Mouse (Mus musculus) limb, embryonic 14.5 days (tissue): Measurements from ENCODE around the gene Tmem156. TPM values are rescaled to one million over a fixed set of nuclear protein-coding genes. Genes with fewer than 3 reads are reported as not detected.
A peak's percentile ranks its signal among the peaks of the same experiment; 100 is the strongest.

Experiments
- ATAC-seq: fragments of 200-750 bp; cut with Nextera tagmentation; 2 replicates; pipeline ENCODE4 v1.8.0; 2017; ENCODE audit warnings: low read depth, moderate number of reproducible peaks, moderate TSS enrichment; ENCODE audit not compliant: low FRiP score
- DNase-seq: peaks from one replicate; pipeline ENCODE4 v3.0.0-alpha.2; 2015; ENCODE audit warnings: low spot score
- H3K27ac ChIP-seq: fragments of 300-500 bp; sonication (generic); replicated peaks from 2 replicates; pipeline ENCODE4 v1.5.1; 2014; ENCODE audit warnings: low read depth, mild to moderate bottlenecking, low read length, moderate library complexity, mixed read lengths
- H3K27me3 ChIP-seq: fragments of 300-500 bp; sonication (generic); 2 replicates; pipeline ENCODE4 v1.6.1; 2014; ENCODE audit warnings: low read length, mixed read lengths; ENCODE audit not compliant: control insufficient read depth, insufficient read depth
- H3K36me3 ChIP-seq: fragments of 300-500 bp; sonication (generic); 2 replicates; pipeline ENCODE4 v1.6.1; 2014; ENCODE audit warnings: mild to moderate bottlenecking, low read length, moderate library complexity, mixed read lengths; ENCODE audit not compliant: control insufficient read depth, insufficient read depth
- H3K4me1 ChIP-seq: fragments of 300-500 bp; sonication (generic); 2 replicates; pipeline ENCODE4 v1.6.1; 2014; ENCODE audit warnings: antibody characterized with exemption, low read length, mixed read lengths; ENCODE audit not compliant: control insufficient read depth, insufficient read depth
- H3K4me2 ChIP-seq: fragments of 300-500 bp; sonication (generic); replicated peaks from 2 replicates; pipeline ENCODE4 v1.6.1; 2014; ENCODE audit warnings: low read depth, mild to moderate bottlenecking, low read length, moderate library complexity; ENCODE audit not compliant: severe bottlenecking
- H3K4me3 ChIP-seq: fragments of 300-500 bp; sonication (generic); replicated peaks from 2 replicates; pipeline ENCODE4 v1.5.1; 2014; ENCODE audit warnings: low read length
- H3K9ac ChIP-seq: fragments of 300-500 bp; sonication (generic); 2 replicates; pipeline ENCODE4 v1.6.1; 2014; ENCODE audit warnings: mild to moderate bottlenecking, low read depth, low read length, moderate library complexity; ENCODE audit not compliant: severe bottlenecking
- H3K9me3 ChIP-seq: fragments of 300-500 bp; sonication (generic); 2 replicates; pipeline ENCODE4 v1.6.1; 2016; ENCODE audit warnings: low read length; ENCODE audit not compliant: control insufficient read depth
- POLR2A ChIP-seq: fragments of 200-500 bp; IDR thresholded peaks from 2 replicates; pipeline ENCODE4 v1.8.0; 2012; ENCODE audit warnings: inconsistent platforms, mild to moderate bottlenecking, moderate library complexity, borderline replicate concordance; ENCODE audit not compliant: insufficient read depth, insufficient read length; ENCODE audit errors: extremely low read depth
- WGBS: fragments of 180-500 bp; shearing (Covaris S2); extraction: QIAGEN DNeasy Blood & Tissue Kit; methylation state at CpG from one replicate; pipeline ENCODE4 v1.1.7; 2014; 5-methylcytosine and 5-hydroxymethylcytosine counted together
- polyA plus RNA-seq, 2 experiments: library from polyadenylated mRNA; depleted of rRNA in 1 of 2; stranded (reverse) in 1 of 2; unstranded in 1 of 2; fragments of >200 nt; fragmentation: Nextera tagmentation in 1 of 2; extraction: Ambion mirVana in 1 of 2; gene quantifications; 2 replicates each; pipeline versions ENCODE4 v1.2.1 to v1.2.3; 2012 to 2014

The Tmem156 gene
- polyA plus RNA-seq (2012; rRNA removed) (0.23 and 0.88 TPM in 2 replicates), polyA plus RNA-seq (2014; fragmentation: Nextera tagmentation; extraction: Ambion mirVana) (0.23 and 1.1 TPM in 2 replicates)

DNA sequence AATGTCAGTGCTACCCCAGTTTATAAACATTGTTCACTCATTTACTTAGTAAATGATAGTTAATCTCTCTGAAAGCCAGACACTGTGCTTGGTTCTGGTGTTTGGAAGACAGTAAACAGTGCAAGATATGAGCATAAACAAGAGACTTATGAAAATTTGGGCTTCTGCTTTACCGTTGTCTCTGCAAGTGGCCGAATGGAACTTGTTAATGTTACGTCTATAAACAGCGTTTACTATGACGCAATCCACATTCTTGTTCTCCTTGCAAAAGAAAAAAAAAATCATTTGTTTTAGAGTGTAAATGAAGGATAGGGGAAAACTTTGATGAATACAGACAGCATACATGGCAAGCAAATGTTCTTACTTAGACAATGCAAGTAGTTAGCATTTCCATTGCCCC is at the start of gene Tmem156:
Tmem156 (minus strand) TSS at position 212 of the 400 bp plus-strand sequence.
- no peak within 1 kb of the TSS for H3K4me2 ChIP-seq
- 27% methylated on average over 5 of the region's 5 CpGs for WGBS

DNA sequence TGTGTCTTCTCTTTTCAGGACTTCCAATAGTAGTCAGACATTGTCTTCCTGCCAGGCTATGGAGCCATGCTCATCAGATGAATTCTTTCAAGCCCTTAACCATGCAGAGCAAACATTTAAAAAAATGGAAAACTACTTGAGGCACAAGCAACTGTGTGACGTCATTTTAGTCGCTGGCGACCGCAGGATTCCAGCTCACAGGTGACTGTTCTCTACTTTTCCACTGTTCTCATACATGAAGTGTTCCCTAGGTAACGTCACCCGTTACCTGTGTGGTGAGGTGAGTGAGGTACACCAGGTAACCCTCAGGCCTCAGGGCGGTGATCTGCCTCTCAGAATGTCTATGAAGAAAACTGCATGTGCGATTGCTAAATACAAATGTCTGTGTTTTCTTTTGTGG is 49.3 kb upstream of the Tmem156 start:
- no peak overlapping the region for H3K4me3 ChIP-seq
- H3K4me1 ChIP-seq: no peaks in the 10 kb centered on the region
- H3K4me2 ChIP-seq: no peak overlapping the region
- H3K27me3 ChIP-seq: no peaks in the 10 kb centered on the region
- no peak overlapping the region for H3K9ac ChIP-seq
- 81% methylated on average over 8 of the region's 8 CpGs for WGBS
- ATAC-seq: no peak
- H3K36me3 ChIP-seq: peaks cover 14% of the 10 kb centered on the region
- no peak for TF ChIP-seq POLR2A
- H3K9me3 ChIP-seq: no peaks in the 10 kb centered on the region
- DNase-seq: no peak
- no peak overlapping the region for H3K27ac ChIP-seq

More for the DNA sequence above, at the start of gene Tmem156:
- no peak for TF ChIP-seq POLR2A
- Histone ChIP-seq H3K36me3 (no peaks in the 10 kb centered on the region), H3K4me1 (peaks cover 22% of the 10 kb centered on the region), H3K27me3 (no peaks in the 10 kb centered on the region), H3K9me3 (peaks cover 6% of the 10 kb centered on the region; the same call in 1 of the 2 replicates), H3K4me3 (no peak within 1 kb of the TSS), H3K9ac (no peak within 1 kb of the TSS), H3K27ac (no peak within 1 kb of the TSS)
- no peak for DNase-seq
- no peak for ATAC-seq

DNA sequence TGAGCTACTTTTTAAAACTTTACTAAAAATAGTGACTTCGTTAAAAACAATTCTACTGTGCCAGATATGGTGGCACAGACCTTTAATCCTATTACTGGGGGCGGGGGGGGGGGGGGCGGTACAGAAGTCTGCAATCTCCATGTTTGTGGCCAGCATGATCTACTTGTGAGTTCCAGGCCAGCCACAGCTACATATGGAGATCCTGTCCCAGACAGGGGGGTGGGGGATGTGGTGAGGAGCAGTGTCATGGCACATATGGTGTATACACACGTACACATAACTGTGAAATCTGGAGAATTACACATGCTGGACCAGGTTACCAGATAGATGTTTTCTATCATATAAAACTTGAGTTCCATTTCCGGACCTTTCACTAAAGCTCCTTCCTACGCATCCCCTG is 45.1 kb upstream of the Tmem156 start:
- H3K4me1 ChIP-seq: no peaks in the 10 kb centered on the region
- peaks cover under 1% of the 10 kb centered on the region; the same call in 1 of the 2 replicates for H3K36me3 ChIP-seq
- ATAC-seq (no peak), DNase-seq (no peak)
- no peak overlapping the region for H3K4me2 ChIP-seq
- 69% methylated on average over 6 of the region's 6 CpGs for WGBS
- TF ChIP-seq POLR2A: no peak
- no peak overlapping the region for H3K27ac ChIP-seq
- no peak overlapping the region for H3K4me3 ChIP-seq
- no peak overlapping the region for H3K9ac ChIP-seq
- no peaks in the 10 kb centered on the region for H3K9me3 ChIP-seq
- H3K27me3 ChIP-seq: no peaks in the 10 kb centered on the region

DNA sequence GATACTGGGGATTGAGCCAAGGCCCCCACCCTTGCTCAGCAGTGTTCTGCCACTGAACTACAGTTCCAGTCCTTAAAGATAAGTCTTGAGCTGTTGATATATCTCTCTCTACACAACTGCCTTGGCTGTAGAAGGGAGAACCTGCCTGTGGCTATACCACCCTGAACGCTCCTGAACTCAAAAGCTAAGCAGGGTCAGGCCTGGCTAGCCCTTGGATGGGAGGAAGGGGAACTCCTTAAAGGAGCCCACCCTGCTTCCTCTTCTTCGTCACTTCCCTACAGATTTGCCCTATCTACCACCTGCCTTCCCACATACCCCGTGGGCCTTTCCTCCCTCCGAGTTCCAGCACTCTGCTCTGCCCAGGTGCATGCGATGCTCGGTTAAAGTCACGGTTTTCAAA is 44.2 kb upstream of the Tmem156 start:
- H3K9ac ChIP-seq: no peak overlapping the region

DNA sequence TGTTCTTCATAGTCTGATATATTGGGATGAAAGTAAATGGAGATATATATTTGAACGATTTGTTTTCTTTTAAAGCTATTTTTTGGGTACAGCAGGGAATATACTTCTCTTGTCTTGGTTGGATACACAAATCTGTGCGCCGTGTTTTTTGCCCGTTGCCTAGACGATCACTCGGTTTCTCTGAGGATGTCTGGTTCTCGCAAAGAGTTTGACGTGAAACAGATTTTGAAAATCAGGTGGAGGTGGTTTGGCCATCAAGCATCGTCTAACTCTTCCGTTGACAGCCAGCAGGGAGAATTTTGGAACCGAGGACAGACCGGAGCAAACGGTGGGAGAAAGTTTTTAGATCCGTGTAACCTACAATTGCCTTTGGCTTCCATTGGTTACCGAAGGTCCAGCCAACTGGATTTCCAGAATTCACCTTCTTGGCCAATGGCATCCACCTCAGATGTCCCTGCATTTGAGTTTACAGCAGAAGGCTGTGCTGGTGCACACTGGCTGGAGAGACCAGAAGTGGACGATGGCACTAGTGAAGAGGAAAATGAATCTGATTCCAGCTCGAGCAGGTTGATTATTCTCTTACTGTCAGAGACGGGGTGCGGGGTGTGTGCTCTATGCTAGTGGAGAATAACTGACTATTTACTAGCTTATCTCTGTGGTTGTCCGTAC is 39.4 kb upstream of the Tmem156 start:
- 22% methylated on average over 20 of the region's 20 CpGs for WGBS
- H3K36me3 ChIP-seq: no peaks in the 10 kb centered on the region
- no peaks in the 10 kb centered on the region for H3K27me3 ChIP-seq
- TF ChIP-seq POLR2A: no peak
- peak overlapping the region; percentile 49 for H3K4me2 ChIP-seq
- DNase-seq (no peak), ATAC-seq (no peak)
- H3K4me1 ChIP-seq: 0 out of 2 replicates have a peak, but pooled peaks cover 6% of the 10 kb centered on the region
- no peak overlapping the region for H3K27ac ChIP-seq
- H3K9ac ChIP-seq: peak overlapping the region; percentile 21
- peak overlapping the region; percentile 34 for H3K4me3 ChIP-seq
- no peaks in the 10 kb centered on the region for H3K9me3 ChIP-seq

More for the DNA sequence above, 44.2 kb upstream of the Tmem156 start:
- Histone ChIP-seq H3K4me3 (no peak overlapping the region), H3K36me3 (no peaks in the 10 kb centered on the region), H3K4me1 (0 out of 2 replicates have a peak, but pooled peaks cover 3% of the 10 kb centered on the region), H3K9me3 (no peaks in the 10 kb centered on the region), H3K27me3 (no peaks in the 10 kb centered on the region), H3K4me2 (no peak overlapping the region), H3K27ac (no peak overlapping the region)
- WGBS: 50% methylated on average over 7 of the region's 7 CpGs
- DNase-seq (no peak), ATAC-seq (no peak)
- no peak for TF ChIP-seq POLR2A
